29 mouse cellular contexts compared by ENCODE assay signal in the genomic region with DNA sequence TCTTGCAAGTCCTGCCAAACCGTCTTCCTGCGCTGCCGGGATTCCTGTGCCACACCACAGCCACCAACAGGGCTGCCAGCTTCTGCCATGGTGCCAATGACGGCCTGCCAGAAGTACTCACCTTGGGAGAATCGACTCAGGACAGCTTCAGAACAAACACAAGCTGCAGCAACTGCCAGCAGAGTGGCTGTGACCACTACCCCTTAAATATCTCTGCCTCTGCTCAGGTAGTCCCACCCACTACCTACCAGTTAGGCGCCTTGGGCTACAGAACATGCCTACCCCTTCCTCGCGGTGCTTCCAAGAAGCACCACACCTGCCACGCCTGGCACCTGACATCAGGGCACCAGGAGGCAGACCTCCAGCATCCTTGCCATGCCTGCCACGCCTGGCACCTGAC. TPM values are rescaled to one million over a fixed set of nuclear protein-coding genes. Genes with fewer than 3 reads are reported as not detected.
A peak's percentile ranks its signal among the peaks of the same experiment; 100 is the strongest.
DNase-seq lines count a peak whose midpoint lies in the region; ATAC-seq lines count a peak whose summit lies in the region.
"Had no signal": no experiment of that assay in that cellular context is flagged by ENCODE, and none has a peak within 500 bp of the region (broad histone marks: within the 10 kb centered on the region; RNA-seq: fewer than 3 reads in every experiment).

Gene Gm4981 (minus strand): TSS at position 89 of the 400 bp plus-strand sequence.

- peak; percentile 11 for DNase-seq in CD4-positive, CD25-positive, alpha-beta regulatory T cell, adult 2 months (ENCODE audit: low read depth, low spot score)
- DNase-seq in spleen, postnatal 4 days (ENCODE audit: low spot score in 2 of 2): peak; percentile 26 to 70
- DNase-seq in spleen, postnatal 36 days (ENCODE audit: low spot score in 2 of 2): no peak
- peak; percentile 10 for DNase-seq in skeletal muscle tissue, adult 2 months (ENCODE audit: low read depth, low spot score)
- DNase-seq in cerebellum, adult 18-20 months: no peak
- no peak for DNase-seq in layer of hippocampus, adult 9-10 months (ENCODE audit: low spot score)
- DNase-seq: adrenal gland, adult 8-10 months; cerebellum, adult 8-10 months; cerebellum, postnatal 25 days; heart, postnatal 36 days; kidney, adult 9 months; kidney, postnatal 10 days; layer of hippocampus, adult 9-11 months; lung, postnatal 36 days had no signal

- ATAC-seq in CD4-positive, CD25-positive, alpha-beta regulatory T cell, adult 4 months: no peak
- ATAC-seq: activated CD4-positive, CD25-positive, alpha-beta regulatory T cell, adult 4 months; forebrain, embryonic 13.5 days; intestine, embryonic 16.5 days had no signal

RNA-seq across cellular contexts. Expression of gene Gm4981, which starts in this region (rescaled TPM):
- polyA plus RNA-seq in CD4-positive, CD25-positive, alpha-beta regulatory T cell, adult 4 months (2017; shearing (Covaris generic)): not detected
- polyA plus RNA-seq: activated CD4-positive, CD25-positive, alpha-beta regulatory T cell, adult 4 months; embryonic facial prominence, embryonic 11.5 days; forebrain, embryonic 13.5 days; heart, embryonic 15.5 days; hindbrain, embryonic 13.5 days; intestine, embryonic 16.5 days; large intestine, adult 2 months; limb, embryonic 11.5 days; liver, adult 2 months; liver, embryonic 16.5 days; lung, embryonic 16.5 days; midbrain, embryonic 12.5 days; neural tube, embryonic 14.5 days; small intestine, adult 2 months had no signal

Comparison
In these comparisons a context has a peak if more than half of its experiments do, and no peak if none do; other contexts are left out.
1. DNase-seq: peak in CD4-positive, CD25-positive, alpha-beta regulatory T cell, adult 2 months (single experiment), spleen, postnatal 4 days (2 of 2) and skeletal muscle tissue, adult 2 months (single experiment); none in spleen, postnatal 36 days (0 of 2), cerebellum, adult 18-20 months (0 of 2) and layer of hippocampus, adult 9-10 months (single experiment).